Mouse (Mus musculus) olfactory bulb, adult 2 months (tissue): ENCODE results near the gene Creb3l1.

Source experiments
- CTCF ChIP-seq: fragments of 200-500 bp; IDR thresholded peaks from 2 replicates; pipeline ENCODE4 v1.5.1; 2012; ENCODE audit warnings: low read depth, mild to moderate bottlenecking, low read length, moderate library complexity; ENCODE audit not compliant: insufficient read depth
- POLR2A ChIP-seq: fragments of 200-500 bp; IDR thresholded peaks from 2 replicates; pipeline ENCODE4 v1.6.1; 2012; ENCODE audit warnings: mild to moderate bottlenecking, low read depth, low read length, moderate library complexity; ENCODE audit not compliant: insufficient read depth

DNA sequence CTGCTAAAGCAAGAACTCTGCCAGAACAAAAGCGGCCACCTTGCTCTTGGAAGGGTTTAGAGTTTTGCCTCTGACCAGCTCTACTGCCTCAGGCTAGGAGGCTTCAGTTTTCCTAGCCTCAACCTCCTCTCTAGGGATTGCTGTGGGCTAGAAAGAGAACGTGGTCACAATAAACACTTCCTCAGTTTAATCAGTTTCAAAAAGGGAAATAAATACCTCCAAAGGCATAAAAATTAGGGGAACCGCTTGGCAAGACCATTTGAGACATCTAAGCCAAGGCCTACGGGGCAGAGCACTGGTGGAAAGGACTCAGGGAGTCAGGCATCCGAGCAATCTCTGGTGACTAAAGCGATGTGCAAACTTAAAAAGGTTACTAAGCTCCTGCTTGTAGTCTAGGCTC lies 68.4 kb downstream of the Creb3l1 start:
- TF ChIP-seq CTCF (no peak), POLR2A (no peak)
